Mouse (Mus musculus): ENCODE measurements around the gene Ccnt1.

DNA sequence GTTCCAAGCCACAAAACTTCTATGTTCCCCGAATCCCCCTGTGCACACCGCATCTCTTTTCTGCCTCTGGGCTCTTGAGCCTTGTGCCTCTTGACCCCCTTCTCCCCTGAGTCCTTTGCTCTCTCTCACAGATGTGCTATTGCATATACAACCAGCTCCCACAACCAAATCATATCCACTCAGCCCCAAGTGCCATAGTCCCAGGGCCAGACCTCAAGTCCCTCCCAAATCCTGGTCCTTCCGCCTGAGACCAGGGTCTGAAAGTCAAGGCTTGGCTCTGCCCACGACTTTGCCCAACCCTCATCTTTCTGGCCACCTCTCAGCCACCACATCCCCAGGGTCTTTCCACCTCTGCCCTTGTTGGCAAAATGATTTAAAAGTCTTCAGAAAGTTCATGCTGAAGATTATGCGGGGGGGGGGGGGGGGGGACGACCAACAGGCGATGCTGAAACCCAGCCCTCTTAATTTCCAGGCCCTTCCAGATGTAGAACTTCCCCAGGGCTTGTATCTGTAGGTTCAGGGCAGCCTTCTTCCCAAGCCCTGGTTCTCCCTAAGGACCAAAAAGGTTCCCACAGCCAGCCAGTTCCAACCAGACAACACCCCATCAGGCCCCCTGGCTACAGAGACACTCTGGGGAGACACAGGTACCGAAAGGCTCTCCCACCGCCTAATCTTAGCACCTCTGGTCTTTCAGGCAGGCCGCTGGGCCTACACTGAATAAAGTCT lies 37.5 kb upstream of the Ccnt1 start:
- TF ChIP-seq CTCF (IDR thresholded peaks at IDR 0.05; ENCODE audit: low read depth, low read length) (no peak), POLR2A (IDR thresholded peaks at IDR 0.05; ENCODE audit: extremely low read depth, insufficient read depth, low read length) (no peak)
